26 mouse cellular contexts compared by ENCODE assay signal in genomic region chr2:33683594-33683993, GRCm38 (mm10). TPM values are rescaled to one million over a fixed set of nuclear protein-coding genes. Genes with fewer than 3 reads are reported as not detected.
DNase-seq lines count a peak whose midpoint lies in the region; ATAC-seq lines count a peak whose summit lies in the region.
"Had no signal": no experiment of that assay in that cellular context is flagged by ENCODE, and none has a peak within 500 bp of the region (broad histone marks: within the 10 kb centered on the region; RNA-seq: fewer than 3 reads in every experiment).

No protein-coding gene starts in this region.

- H3K36me3 ChIP-seq in hindbrain, embryonic 13.5 days: no peaks in the 10 kb centered on the region
- H3K36me3 ChIP-seq in hindbrain, embryonic 14.5 days (replicated peaks; ENCODE audit: control insufficient read depth, insufficient read depth): no peaks in the 10 kb centered on the region
- H3K36me3 ChIP-seq in forebrain, embryonic 13.5 days (ENCODE audit: poor library complexity, severe bottlenecking): no peaks in the 10 kb centered on the region
- H3K36me3 ChIP-seq in limb, embryonic 10.5 days: no peaks in the 10 kb centered on the region
- no peaks in the 10 kb centered on the region for H3K36me3 ChIP-seq in midbrain, embryonic 15.5 days (replicated peaks)
- H3K36me3 ChIP-seq: embryonic facial prominence, embryonic 15.5 days; G1E; heart, embryonic 12.5 days; intestine, embryonic 15.5 days; limb, embryonic 13.5 days; liver, embryonic 12.5 days had no signal

- no peak for ATAC-seq in hindbrain, embryonic 13.5 days (ENCODE audit: low FRiP score)
- ATAC-seq in hindbrain, embryonic 14.5 days (ENCODE audit: low FRiP score): no peak
- ATAC-seq in forebrain, embryonic 13.5 days: 0 out of 2 replicates have a peak, but pooled peaks have one; percentile 43
- ATAC-seq in midbrain, embryonic 15.5 days (replicated peaks): 0 out of 2 replicates have a peak, but pooled peaks have one; percentile 39
- ATAC-seq: intestine, embryonic 15.5 days; liver, embryonic 12.5 days; Patski had no signal

- no peak overlapping the region for H3K27ac ChIP-seq in hindbrain, embryonic 13.5 days
- H3K27ac ChIP-seq in hindbrain, embryonic 14.5 days: no peak overlapping the region
- no peak overlapping the region for H3K27ac ChIP-seq in forebrain, embryonic 13.5 days
- peak overlapping the region; percentile 80 for H3K27ac ChIP-seq in limb, embryonic 10.5 days
- H3K27ac ChIP-seq in midbrain, embryonic 15.5 days: no peak overlapping the region
- H3K27ac ChIP-seq: embryonic facial prominence, embryonic 15.5 days; intestine, embryonic 15.5 days; limb, embryonic 13.5 days; liver, embryonic 12.5 days had no signal

- peaks cover 18% of the 10 kb centered on the region; the same call in 1 of the 2 replicates for H3K27me3 ChIP-seq in hindbrain, embryonic 13.5 days
- H3K27me3 ChIP-seq in hindbrain, embryonic 14.5 days (ENCODE audit: control insufficient read depth, insufficient read depth, low read length): no peaks in the 10 kb centered on the region
- H3K27me3 ChIP-seq in forebrain, embryonic 13.5 days: peaks cover 22% of the 10 kb centered on the region
- peaks cover 5% of the 10 kb centered on the region for H3K27me3 ChIP-seq in limb, embryonic 10.5 days (ENCODE audit: low read depth, poor library complexity, severe bottlenecking)
- H3K27me3 ChIP-seq in midbrain, embryonic 15.5 days (replicated peaks): no peaks in the 10 kb centered on the region

- H3K9me3 ChIP-seq in hindbrain, embryonic 13.5 days: 0 out of 2 replicates have a peak, but pooled peaks cover 3% of the 10 kb centered on the region
- no peaks in the 10 kb centered on the region for H3K9me3 ChIP-seq in hindbrain, embryonic 14.5 days (ENCODE audit: control insufficient read depth, low read length)
- 0 out of 2 replicates have a peak, but pooled peaks cover 7% of the 10 kb centered on the region for H3K9me3 ChIP-seq in forebrain, embryonic 13.5 days (replicated peaks)
- no peaks in the 10 kb centered on the region for H3K9me3 ChIP-seq in limb, embryonic 10.5 days (replicated peaks)
- no peaks in the 10 kb centered on the region for H3K9me3 ChIP-seq in midbrain, embryonic 15.5 days
- H3K9me3 ChIP-seq: embryonic facial prominence, embryonic 15.5 days; intestine, embryonic 15.5 days; liver, embryonic 12.5 days had no signal

- 63% methylated on average over 4 of the region's 4 CpGs for WGBS in hindbrain, embryonic 13.5 days
- WGBS in hindbrain, embryonic 14.5 days: 56% methylated on average over 4 of the region's 4 CpGs
- WGBS in forebrain, embryonic 13.5 days: 46% methylated on average over 4 of the region's 4 CpGs
- WGBS in limb, embryonic 10.5 days: 60% methylated on average over 4 of the region's 4 CpGs
- 37% methylated on average over 4 of the region's 4 CpGs for WGBS in midbrain, embryonic 15.5 days

- 0 out of 2 replicates have a peak overlapping the region, but pooled peaks have one; percentile 13 for H3K9ac ChIP-seq in hindbrain, embryonic 13.5 days
- H3K9ac ChIP-seq in hindbrain, embryonic 14.5 days: no peak overlapping the region
- H3K9ac ChIP-seq in forebrain, embryonic 13.5 days: 0 out of 2 replicates have a peak overlapping the region, but pooled peaks have one; percentile 6
- H3K9ac ChIP-seq in midbrain, embryonic 15.5 days: no peak overlapping the region
- H3K9ac ChIP-seq: embryonic facial prominence, embryonic 15.5 days; heart, embryonic 12.5 days; intestine, embryonic 15.5 days; limb, embryonic 13.5 days; liver, embryonic 12.5 days had no signal

- H3K4me3 ChIP-seq in hindbrain, embryonic 13.5 days: no peak overlapping the region
- no peak overlapping the region for H3K4me3 ChIP-seq in hindbrain, embryonic 14.5 days (replicated peaks; ENCODE audit: low read length)
- H3K4me3 ChIP-seq in forebrain, embryonic 13.5 days: no peak overlapping the region
- 0 out of 2 replicates have a peak overlapping the region, but pooled peaks have one; percentile 7 for H3K4me3 ChIP-seq in limb, embryonic 10.5 days
- H3K4me3 ChIP-seq in midbrain, embryonic 15.5 days: no peak overlapping the region
- H3K4me3 ChIP-seq: embryonic facial prominence, embryonic 15.5 days; heart, embryonic 12.5 days; intestine, embryonic 15.5 days; limb, embryonic 13.5 days; liver, embryonic 12.5 days had no signal

- H3K4me1 ChIP-seq in hindbrain, embryonic 13.5 days (replicated peaks): peaks cover 20% of the 10 kb centered on the region
- no peaks in the 10 kb centered on the region for H3K4me1 ChIP-seq in hindbrain, embryonic 14.5 days (replicated peaks; ENCODE audit: control insufficient read depth, insufficient read depth, low read length)
- peaks cover 8% of the 10 kb centered on the region; the same call in 1 of the 2 replicates for H3K4me1 ChIP-seq in forebrain, embryonic 13.5 days
- peaks cover 36% of the 10 kb centered on the region for H3K4me1 ChIP-seq in limb, embryonic 10.5 days
- H3K4me1 ChIP-seq in midbrain, embryonic 15.5 days: peaks cover 9% of the 10 kb centered on the region
- H3K4me1 ChIP-seq: embryonic facial prominence, embryonic 15.5 days; heart, embryonic 12.5 days; intestine, embryonic 15.5 days; liver, embryonic 12.5 days had no signal

- DNase-seq in hindbrain, embryonic 14.5 days (ENCODE audit: low spot score): no peak
- no peak for DNase-seq in limb, embryonic 10.5 days (ENCODE audit: low spot score)
- DNase-seq in cerebellum, postnatal 25 days: no peak
- DNase-seq in c-Kit-positive CD71-positive TER-119-positive erythroid progenitor cells, embryonic 14.5 days (ENCODE audit: low spot score): no peak
- DNase-seq: B cell, adult 2 months; cerebellum, adult 11-12 months; cerebellum, postnatal 14 days; gastrocnemius, postnatal 10 days; heart, postnatal 10 days; kidney, adult 8-10 months; kidney, postnatal 10 days; lung, adult 18-20 months; lung, postnatal 10 days; right cerebral cortex, postnatal 4 days; thymus, postnatal 36 days had no signal

- no peak overlapping the region for H3K4me2 ChIP-seq in hindbrain, embryonic 13.5 days
- H3K4me2 ChIP-seq in hindbrain, embryonic 14.5 days (replicated peaks): no peak overlapping the region
- H3K4me2 ChIP-seq in forebrain, embryonic 13.5 days: no peak overlapping the region
- no peak overlapping the region for H3K4me2 ChIP-seq in midbrain, embryonic 15.5 days
- H3K4me2 ChIP-seq: embryonic facial prominence, embryonic 15.5 days; heart, embryonic 12.5 days; intestine, embryonic 15.5 days; limb, embryonic 13.5 days; liver, embryonic 12.5 days had no signal

RNA-seq across cellular contexts. Expression of gene Lmx1b, which starts 43.3 kb away (rescaled TPM):
- 6.3 and 6.7 TPM in 2 replicates for polyA plus RNA-seq in hindbrain, embryonic 13.5 days (2015; fragmentation: Nextera tagmentation; extraction: Ambion mirVana)
- polyA plus RNA-seq in hindbrain, embryonic 14.5 days (2014; fragmentation: Nextera tagmentation; extraction: Ambion mirVana): 6.7 and 8.7 TPM in 2 replicates
- 0.12 and 0.54 TPM in 2 replicates for polyA plus RNA-seq in forebrain, embryonic 13.5 days (2015; fragmentation: Nextera tagmentation; extraction: Ambion mirVana)
- polyA plus RNA-seq in limb, embryonic 10.5 days (2016; fragmentation: Nextera tagmentation; extraction: Ambion mirVana): 11.0 and 13.9 TPM in 2 replicates
- polyA plus RNA-seq in midbrain, embryonic 15.5 days (2015; fragmentation: Nextera tagmentation; extraction: Ambion mirVana): 1.5 and 1.7 TPM in 2 replicates
- polyA plus RNA-seq: G1E; liver, embryonic 12.5 days; stomach, embryonic 14.5 days had no signal

Comparison
In these comparisons a context has a peak if more than half of its experiments do, and no peak if none do; other contexts are left out.
1. H3K9ac ChIP-seq: peak in hindbrain, embryonic 13.5 days (single experiment) and forebrain, embryonic 13.5 days (single experiment); none in hindbrain, embryonic 14.5 days (single experiment) and midbrain, embryonic 15.5 days (single experiment).
2. ATAC-seq: peak in forebrain, embryonic 13.5 days (single experiment) and midbrain, embryonic 15.5 days (single experiment); none in hindbrain, embryonic 13.5 days (single experiment) and hindbrain, embryonic 14.5 days (single experiment).